Mouse (Mus musculus) right cerebral cortex, adult 18-20 months (tissue): ENCODE data around the gene Cnot8.
"Not testable (repeated sequence)": the region's sequence is repeated elsewhere in the genome, so short reads cannot be mapped to it uniquely, and the experiment has no call there.

Source experiments
- DNase-seq: peaks from one replicate; pipeline ENCODE4 v3.0.0; 2022; ENCODE audit warnings: mixed read lengths

The Cnot8 gene

DNA sequence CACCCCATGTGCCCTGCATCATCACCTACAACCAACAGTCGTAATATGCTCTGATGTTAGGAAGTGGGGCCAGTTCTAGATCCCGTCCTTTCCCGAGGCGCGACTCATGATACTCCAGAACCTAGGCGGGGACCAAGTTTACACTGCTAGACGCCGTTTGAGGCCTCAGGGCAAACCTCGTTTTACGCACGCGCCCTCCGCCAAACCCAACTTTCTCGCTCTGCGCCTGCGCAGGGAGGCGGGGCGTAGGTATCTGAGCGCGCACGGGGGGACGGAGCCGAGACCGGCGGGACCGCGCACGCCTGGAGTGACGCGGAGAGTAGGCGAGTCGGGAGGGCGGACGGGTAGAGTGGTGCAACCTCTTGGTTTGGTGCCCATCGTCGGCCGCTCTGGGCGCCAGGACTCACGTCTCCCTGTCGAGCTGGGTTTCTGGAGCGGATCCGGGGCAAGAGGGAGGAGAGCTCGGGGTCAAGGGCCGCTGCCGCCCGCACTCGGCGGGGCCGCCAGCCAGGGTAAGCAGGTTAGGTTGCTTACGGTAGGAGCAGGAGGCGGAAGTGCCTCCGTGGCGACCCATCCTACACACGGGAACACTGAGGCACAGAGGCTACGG lies at the start of gene Cnot8:
Cnot8 (plus strand) TSS at position 457 of the 610 bp plus-strand sequence.
- DNase-seq, result peak; percentile 99

- DNase-seq, result peak; percentile 41
Measured at GRCm38 (mm10) chr11:58057455-58057854, 46.5 kb upstream of the Cnot8 start.

DNA sequence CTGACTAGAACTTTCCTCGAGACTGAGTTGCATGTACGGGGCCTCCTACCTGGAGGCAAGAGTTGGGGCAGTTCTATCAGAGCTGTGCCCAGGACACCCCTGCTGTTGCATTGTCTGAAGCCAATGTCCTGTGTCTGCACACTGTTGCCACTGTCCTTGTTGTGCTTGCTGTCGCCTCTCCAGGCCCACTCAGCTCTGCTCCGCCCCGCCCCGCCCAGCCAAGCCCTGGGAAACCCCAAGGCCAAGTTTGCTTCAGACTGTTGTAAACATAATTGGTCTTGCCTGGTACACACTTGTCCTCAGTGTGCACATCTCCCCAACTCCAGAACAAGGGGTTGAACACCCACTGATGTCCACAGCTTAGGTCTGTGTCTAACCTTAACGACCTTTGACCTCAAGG lies 44.2 kb upstream of the Cnot8 start:
- DNase-seq, result not testable (repeated sequence)

DNA sequence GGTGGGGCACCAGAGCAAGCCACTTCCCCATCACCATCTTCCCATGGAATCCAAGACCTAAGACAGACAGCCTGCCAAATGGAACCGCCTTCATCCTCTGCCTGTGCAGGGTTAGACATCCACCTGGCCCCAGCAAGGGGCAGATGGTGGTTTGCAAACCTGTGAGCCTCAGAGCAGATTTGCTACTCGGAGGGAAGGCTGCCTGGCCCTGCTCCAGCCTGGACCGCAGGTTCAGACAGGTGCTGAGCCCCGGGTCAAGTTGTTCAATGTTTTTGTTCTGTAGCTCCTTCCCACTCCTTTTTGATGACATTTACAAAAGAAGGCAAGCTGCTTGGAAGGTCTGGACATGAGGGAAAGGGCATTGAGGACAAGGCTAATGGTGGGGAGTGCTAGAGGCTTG lies 42.7 kb upstream of the Cnot8 start:
- DNase-seq, result not testable (repeated sequence)

DNA sequence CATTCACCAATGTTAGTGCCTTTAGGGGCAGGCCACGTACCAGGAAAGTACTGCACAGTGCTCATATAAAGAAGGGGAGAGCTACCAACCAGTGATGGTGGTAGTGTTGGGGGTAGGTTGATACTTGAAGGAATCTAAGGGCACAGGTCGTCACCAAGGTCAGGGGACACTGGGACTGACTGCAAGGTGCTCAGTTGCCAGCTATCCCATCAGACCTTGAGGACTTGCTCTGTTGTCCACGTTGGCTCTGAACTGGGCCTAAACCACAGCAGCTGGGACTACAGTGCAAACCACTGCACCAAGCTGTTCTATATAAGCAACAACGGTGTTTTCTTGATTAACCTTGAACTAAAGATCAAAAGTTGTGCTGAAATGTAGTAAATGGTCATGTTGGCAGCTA lies 41.4 kb upstream of the Cnot8 start:
- DNase-seq, result no peak

DNA sequence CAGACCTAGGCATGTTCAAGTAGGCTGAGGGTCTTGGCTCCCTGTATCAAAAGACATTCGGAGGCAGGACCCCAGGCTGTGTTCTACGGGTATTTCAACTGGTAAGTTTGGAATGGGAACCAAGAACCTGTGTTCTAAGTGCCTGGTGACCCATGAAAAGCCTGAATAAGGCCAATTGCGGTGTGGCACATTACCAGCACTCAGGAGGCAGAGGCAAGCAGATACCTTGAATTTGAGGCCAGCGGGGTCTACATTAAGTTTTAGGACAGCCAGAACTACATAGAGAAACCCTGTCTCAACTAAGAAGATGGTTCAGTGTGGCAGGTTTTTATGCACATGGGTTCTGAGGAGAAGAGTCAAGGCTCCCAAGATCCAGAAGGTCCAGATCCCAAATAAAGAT lies 38.9 kb upstream of the Cnot8 start:
- DNase-seq, result no peak

DNA sequence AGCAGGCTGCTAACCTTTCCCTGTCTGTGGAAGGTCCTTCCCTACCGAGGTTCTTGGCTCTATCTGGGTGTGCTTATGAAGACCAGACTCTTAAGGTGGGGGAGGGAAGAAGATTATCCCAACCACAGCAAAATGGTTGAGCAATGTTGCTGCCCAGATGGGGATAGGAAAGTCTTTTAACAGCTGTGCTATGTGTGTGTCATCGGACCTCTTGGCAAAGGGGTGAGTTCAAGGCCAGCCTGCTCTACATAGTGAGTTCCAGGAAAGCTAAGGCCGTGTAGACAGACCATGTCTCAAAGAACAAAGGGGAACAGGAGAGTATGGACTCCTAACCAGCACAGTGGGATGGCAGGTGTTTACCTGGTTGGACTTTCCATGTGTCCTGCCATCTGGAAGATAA lies 31.0 kb upstream of the Cnot8 start:
- DNase-seq, result no peak

DNA sequence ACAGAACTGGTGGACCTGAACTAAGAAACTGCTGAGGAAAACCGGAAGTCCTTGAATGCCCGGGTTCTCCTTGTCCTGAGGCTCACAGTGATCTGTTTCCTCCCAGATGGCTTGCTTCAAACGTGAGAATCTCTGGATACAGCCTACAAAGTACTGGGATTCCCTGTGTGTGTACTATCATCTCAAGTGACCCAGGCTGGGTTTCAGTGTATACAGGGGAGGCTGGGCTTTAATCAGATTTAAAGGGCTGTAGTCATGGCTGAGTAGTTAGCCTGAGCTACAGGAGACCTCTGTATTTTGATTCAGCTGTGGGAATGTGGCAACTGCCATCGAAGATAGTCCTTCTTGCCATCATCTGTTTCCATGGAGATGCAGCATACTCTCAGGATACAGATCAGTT lies 26.7 kb upstream of the Cnot8 start:
- no peak for DNase-seq

DNA sequence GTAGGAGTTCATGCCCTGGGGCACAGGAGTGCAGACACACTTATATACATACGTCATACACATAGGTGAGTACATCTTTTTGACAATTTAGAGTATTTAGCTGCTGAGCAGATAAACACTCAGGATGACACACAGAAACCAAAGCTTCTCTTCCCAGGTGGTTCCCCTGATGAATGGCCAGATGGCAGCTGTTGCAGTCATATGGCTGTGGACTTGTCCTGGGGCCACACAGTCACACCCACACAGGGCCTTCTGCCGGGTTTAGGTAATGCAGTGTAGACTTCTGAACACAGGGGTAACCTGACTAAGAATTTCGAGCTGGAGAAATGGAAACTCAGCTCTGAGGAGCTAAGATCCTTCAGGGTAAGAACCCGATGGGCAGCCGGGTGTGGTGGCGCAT lies 22.2 kb upstream of the Cnot8 start:
- DNase-seq, result no peak

DNA sequence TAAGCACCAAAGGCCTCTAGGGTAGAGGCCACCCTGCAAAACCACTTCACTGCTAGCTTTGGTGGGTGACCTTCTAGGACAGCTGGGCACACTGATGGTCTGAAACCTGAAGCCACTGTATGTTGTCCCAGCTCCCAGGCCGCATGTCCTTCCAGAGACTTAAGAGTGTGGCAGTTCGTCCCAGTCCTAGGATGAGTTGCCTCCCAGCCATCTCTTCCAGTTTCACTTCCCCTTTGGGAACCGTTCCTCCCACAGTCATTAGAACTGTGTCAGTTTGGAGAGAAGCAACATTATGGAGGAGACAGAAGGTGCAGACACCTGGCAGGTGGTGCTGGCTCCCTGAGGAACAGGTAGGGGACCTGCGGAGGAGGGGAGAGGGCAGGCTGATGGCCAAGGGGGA lies 11.4 kb upstream of the Cnot8 start:
- DNase-seq, result no peak

GRCm38 (mm10) chr11:58093021-58093528 lies 10.9 kb upstream of the Cnot8 start, which contains the start of gene Gm12248:
Gene Gm12248, minus strand, starts transcription at chr11:58093134.
- no peak for DNase-seq

GRCm38 (mm10) chr11:58094766-58095165 lies 9.2 kb upstream of the Cnot8 start:
- DNase-seq, result no peak

DNA sequence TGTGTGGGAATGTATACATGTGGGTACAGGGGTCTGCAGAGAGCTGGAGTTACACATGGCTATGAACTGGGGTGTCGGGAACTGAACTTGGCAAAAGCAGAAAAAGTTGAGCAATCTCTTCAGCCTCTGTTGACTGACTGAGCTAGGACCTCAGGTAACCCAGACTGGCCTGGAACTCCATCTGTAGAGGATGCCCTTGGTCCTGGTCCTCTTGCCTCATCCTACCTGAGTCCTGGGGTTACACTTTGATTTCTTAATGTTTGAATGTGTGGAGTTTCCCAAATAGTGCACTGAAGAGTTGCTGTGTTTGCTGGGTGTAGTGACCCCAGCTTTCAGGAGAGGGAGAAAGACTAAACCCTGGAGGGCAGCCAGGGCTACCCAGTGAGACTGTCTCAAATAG lies 8.4 kb upstream of the Cnot8 start:
- DNase-seq, result no peak

DNA sequence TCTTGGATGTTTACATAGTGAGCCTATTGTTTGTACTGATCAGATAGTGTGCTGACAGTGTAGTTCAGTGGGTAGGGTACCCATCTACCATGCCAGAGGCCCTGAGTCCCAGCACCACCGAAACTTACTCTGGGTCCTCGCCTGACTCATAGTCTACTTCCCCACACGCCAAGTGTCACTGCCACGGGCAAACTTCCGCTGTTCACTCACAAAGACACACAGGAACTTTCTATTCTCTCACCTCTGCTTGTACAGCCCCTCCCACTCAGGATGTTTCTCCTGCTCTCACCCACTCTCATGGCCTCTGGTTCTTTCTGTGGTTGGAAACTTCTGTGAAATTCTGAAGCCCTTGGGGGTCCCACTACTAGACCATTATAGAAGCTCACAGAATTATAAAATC lies 7.8 kb upstream of the Cnot8 start:
- DNase-seq, result no peak

GRCm38 (mm10) chr11:58096821-58097620 lies 6.9 kb upstream of the Cnot8 start:
- no peak for DNase-seq

GRCm38 (mm10) chr11:58097621-58098365 lies 6.2 kb upstream of the Cnot8 start:
- DNase-seq, result no peak

- not testable (repeated sequence) for DNase-seq
Measured at GRCm38 (mm10) chr11:58098366-58098720, 5.6 kb upstream of the Cnot8 start.

- no peak for DNase-seq
Measured at GRCm38 (mm10) chr11:58100006-58100405, 3.9 kb upstream of the Cnot8 start.

DNA sequence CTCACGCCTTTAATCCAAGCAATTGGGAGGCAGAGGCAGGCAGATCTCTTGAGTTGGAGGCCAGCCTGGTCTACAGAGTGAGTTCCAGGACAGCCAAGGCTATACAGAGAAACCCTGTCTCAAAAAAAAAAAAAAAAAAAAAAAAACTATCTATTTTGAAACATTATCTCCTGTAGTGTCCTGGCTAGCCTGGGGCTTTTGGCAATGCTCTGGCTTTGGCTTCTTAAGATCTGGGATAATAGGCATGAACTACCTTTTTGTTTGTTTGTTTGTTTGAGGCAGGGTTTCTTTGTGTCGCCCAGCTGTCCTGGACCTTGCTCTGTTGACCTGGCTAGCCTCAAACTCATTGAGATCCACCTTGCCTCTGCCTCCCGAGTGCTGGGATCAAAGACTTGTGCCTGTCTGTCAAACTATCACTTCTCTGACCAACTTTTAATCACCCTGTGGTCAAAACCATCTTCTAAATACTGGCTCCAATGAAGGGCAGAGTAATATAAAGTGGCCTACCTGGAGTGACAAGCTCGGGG lies 2.7 kb upstream of the Cnot8 start:
- DNase-seq, result no peak

DNA sequence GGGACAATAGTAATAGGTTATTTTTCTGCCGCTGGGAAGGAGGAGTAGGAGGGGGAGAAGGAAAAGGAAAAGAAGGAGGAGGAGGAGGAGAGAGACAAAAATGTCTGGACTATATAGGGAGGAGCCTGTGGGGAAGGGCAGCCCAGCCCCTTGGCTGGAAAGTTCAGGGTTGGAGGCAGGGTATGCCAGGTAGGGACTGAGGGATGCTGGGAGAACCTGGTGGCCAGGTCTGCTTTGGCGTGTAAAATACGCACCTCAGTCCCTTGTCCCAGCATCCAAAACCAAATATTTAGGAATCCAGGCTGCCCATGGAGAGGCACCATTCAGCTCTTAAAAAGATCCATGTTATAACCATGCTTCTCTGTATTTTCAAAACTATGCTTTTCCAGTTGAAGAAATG lies 1.8 kb upstream of the Cnot8 start:
- no peak for DNase-seq

DNA sequence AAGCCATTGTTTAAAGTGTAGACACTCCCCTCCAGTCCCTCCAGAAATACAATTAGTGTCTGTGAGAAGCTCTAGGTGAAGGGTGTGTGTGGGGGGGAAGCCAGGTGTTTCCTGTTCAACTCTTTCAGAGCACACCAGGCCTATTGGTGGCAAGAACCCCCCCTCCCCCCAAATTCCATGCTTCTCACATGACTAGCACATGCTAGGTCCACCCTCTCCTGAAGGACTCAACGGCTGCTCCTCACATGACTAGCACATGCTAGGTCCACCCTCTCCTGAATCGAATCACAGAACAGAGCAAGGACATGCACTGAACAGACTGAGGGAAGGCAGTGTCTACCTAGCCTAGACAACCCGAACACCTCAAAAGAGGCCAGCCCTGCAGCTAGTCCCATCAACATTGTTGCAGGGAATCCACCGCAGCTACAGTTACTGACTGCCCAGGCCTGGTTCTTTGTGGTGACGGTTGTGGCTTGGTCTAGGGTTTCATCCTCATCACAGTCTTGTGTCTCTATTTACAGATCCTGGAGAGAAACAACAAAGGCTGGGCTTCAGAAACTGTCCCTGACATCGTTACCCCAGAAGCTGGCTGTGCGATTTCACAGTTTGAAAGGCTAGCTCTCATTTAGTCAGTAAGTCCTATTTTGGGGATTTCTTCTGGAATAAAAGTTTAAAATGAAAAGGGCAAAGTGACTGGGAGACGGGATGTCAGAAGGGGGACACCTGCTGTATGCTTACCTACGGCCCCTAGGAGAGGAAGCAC lies 1.2 kb upstream of the Cnot8 start:
- DNase-seq, result no peak

DNA sequence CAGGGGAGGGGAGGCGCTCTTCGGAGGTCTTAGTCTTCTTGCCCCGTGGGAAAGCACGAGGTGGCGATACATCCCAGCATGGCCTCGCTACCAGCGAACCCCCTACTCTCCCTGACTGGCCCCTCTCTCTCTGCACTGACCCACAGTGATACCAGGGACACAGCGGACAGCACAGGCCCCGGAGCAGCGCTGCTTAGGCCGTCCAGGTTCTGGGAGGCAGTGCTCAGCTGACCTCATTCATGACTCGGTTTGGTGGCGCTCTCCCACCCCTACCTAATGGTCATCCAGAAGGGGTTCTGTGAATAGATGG lies 654 bp upstream of the Cnot8 start:
- peak; percentile 8 for DNase-seq

GRCm38 (mm10) chr11:58104351-58104791 lies 418 bp downstream of the Cnot8 start:
- DNase-seq, result no peak
